Mouse (Mus musculus) liver, adult 2 months (tissue): ENCODE measurements around the gene Fblim1. TPM values are rescaled to one million over a fixed set of nuclear protein-coding genes. Genes with fewer than 3 reads are reported as not detected.

Source experiments
- DNase-seq: peaks from one replicate; pipeline ENCODE4 v3.0.0-alpha.2; 2011; ENCODE audit warnings: low read depth, low spot score; ENCODE audit errors: extremely low read depth
- H3K27ac ChIP-seq: fragments of 200-500 bp; replicated peaks from 2 replicates; pipeline ENCODE4 v1.5.1; 2012; ENCODE audit warnings: low read depth, mild to moderate bottlenecking, control low read depth, inconsistent platforms, low read length; ENCODE audit not compliant: insufficient read depth
- H3K27me3 ChIP-seq: fragments of 200-500 bp; 2 replicates; pipeline ENCODE4 v1.6.1; 2012; ENCODE audit warnings: mild to moderate bottlenecking, moderate library complexity, low read length, inconsistent platforms; ENCODE audit not compliant: control insufficient read depth, insufficient read depth
- H3K36me3 ChIP-seq: fragments of 200-500 bp; 2 replicates; pipeline ENCODE4 v1.6.1; 2012; ENCODE audit warnings: low read length, inconsistent platforms; ENCODE audit not compliant: control insufficient read depth, insufficient read depth
- H3K4me1 ChIP-seq: fragments of 200-500 bp; 2 replicates; pipeline ENCODE4 v1.6.1; 2011; ENCODE audit warnings: low read length; ENCODE audit not compliant: control insufficient read depth, insufficient read depth
- H3K4me3 ChIP-seq: fragments of 200-500 bp; 2 replicates; pipeline ENCODE4 v1.5.1; 2011; ENCODE audit warnings: low read depth, mild to moderate bottlenecking, control low read depth, low read length, moderate library complexity; ENCODE audit not compliant: insufficient read depth
- H3K79me2 ChIP-seq: fragments of 200-500 bp; 2 replicates; pipeline ENCODE4 v1.6.1; 2012; ENCODE audit warnings: inconsistent platforms, mild to moderate bottlenecking, low read length, moderate library complexity; ENCODE audit not compliant: control insufficient read depth, insufficient read depth
- H3K9ac ChIP-seq: fragments of 200-500 bp; 2 replicates; pipeline ENCODE4 v1.6.1; 2012; ENCODE audit warnings: low read depth, mild to moderate bottlenecking, control low read depth, inconsistent platforms, low read length
- CTCF ChIP-seq: fragments of 200-500 bp; IDR thresholded peaks from 2 replicates; pipeline ENCODE4 v1.5.1; 2011; ENCODE audit warnings: low read depth, low read length, control low read depth
- POLR2A ChIP-seq: fragments of 200-500 bp; IDR thresholded peaks from 2 replicates; pipeline ENCODE4 v1.6.1; 2011; ENCODE audit warnings: low read length, control low read depth; ENCODE audit not compliant: insufficient read depth; ENCODE audit errors: extremely low read depth
- WGBS: fragments of 180-500 bp; shearing (Covaris S2); methylation state at CpG from one replicate; pipeline ENCODE4 v1.1.7; 2018; 5-methylcytosine and 5-hydroxymethylcytosine counted together
- polyA plus RNA-seq: library from polyadenylated mRNA; depleted of rRNA; stranded (reverse); fragments of >200 nt; gene quantifications from 2 replicates; pipeline ENCODE4 v1.2.3, GENCODE M21; 2012; rRNA removed
- total RNA-seq: library from RNA; depleted of rRNA; stranded (reverse); fragments of >200 nt; gene quantifications from 2 replicates; pipeline ENCODE4 v1.2.3, GENCODE M21; 2014; rRNA removed

The Fblim1 gene
- total and polyA plus RNA-seq, 2 experiments = 0.37 to 0.86 TPM

- H3K4me1 ChIP-seq = peaks cover 36% of the 10 kb centered on the region
Measured at GRCm38 (mm10) chr4:141526936-141527650, 78.8 kb downstream of the Fblim1 start.

More at GRCm38 (mm10) chr4:141526936-141527650, 78.8 kb downstream of the Fblim1 start:
- TF ChIP-seq CTCF = no peak
- TF ChIP-seq POLR2A = no peak
- Histone ChIP-seq H3K79me2 (peaks cover 55% of the 10 kb centered on the region), H3K27ac (peak overlapping the region; percentile 78), H3K36me3 (no peaks in the 10 kb centered on the region), H3K9ac (0 out of 2 replicates have a peak overlapping the region, but pooled peaks have one; percentile 1), H3K27me3 (no peaks in the 10 kb centered on the region), H3K4me3 (no peak overlapping the region)
- 26% methylated on average over 7 of the region's 7 CpGs for WGBS
- peak; percentile 58 for DNase-seq

Other genes with a start within 250 kb of the Fblim1 start
- 0.40 and 0.46 TPM in 2 replicates for gene Fam131c, start 237.9 kb downstream of the Fblim1 start, total RNA-seq
- gene Fam131c, start 237.9 kb downstream of the Fblim1 start, polyA plus RNA-seq = 4.5 and 10.3 TPM in 2 replicates
- not detected in 2 replicates for gene Clcnka, start 207.4 kb downstream of the Fblim1 start, total RNA-seq
- gene Clcnka, start 207.4 kb downstream of the Fblim1 start, polyA plus RNA-seq = 0.04 TPM in 1 of 2 replicates, not detected in the other
- gene Clcnkb, start 190.1 kb downstream of the Fblim1 start, total RNA-seq = not detected in 2 replicates
- gene Clcnkb, start 190.1 kb downstream of the Fblim1 start, polyA plus RNA-seq = not detected in 2 replicates
- gene Hspb7, start 185.3 kb downstream of the Fblim1 start, total RNA-seq = 0.07 and 0.09 TPM in 2 replicates
- 0.02 TPM in 1 of 2 replicates, not detected in the other for gene Hspb7, start 185.3 kb downstream of the Fblim1 start, polyA plus RNA-seq
- gene Srarp, start 170.0 kb downstream of the Fblim1 start, total RNA-seq = not detected in 2 replicates
- gene Srarp, start 170.0 kb downstream of the Fblim1 start, polyA plus RNA-seq = not detected in 2 replicates
- 7.3 and 8.5 TPM in 2 replicates for gene Zbtb17, start 161.4 kb downstream of the Fblim1 start, total RNA-seq
- 12.8 and 16.8 TPM in 2 replicates for gene Zbtb17, start 161.4 kb downstream of the Fblim1 start, polyA plus RNA-seq
- gene Spen, start 67.5 kb downstream of the Fblim1 start, total RNA-seq = 8.1 and 9.1 TPM in 2 replicates
- 5.9 and 7.5 TPM in 2 replicates for gene Spen, start 67.5 kb downstream of the Fblim1 start, polyA plus RNA-seq
- 9.3 and 12.6 TPM in 2 replicates for gene Tmem82, start 12.5 kb upstream of the Fblim1 start, total RNA-seq
- gene Tmem82, start 12.5 kb upstream of the Fblim1 start, polyA plus RNA-seq = 34.7 and 39.5 TPM in 2 replicates
- 10.2 and 10.6 TPM in 2 replicates for gene Slc25a34, start 17.7 kb upstream of the Fblim1 start, total RNA-seq
- gene Slc25a34, start 17.7 kb upstream of the Fblim1 start, polyA plus RNA-seq = 5.1 and 10.3 TPM in 2 replicates
- 2.7 and 5.0 TPM in 2 replicates for gene Plekhm2, start 58.8 kb upstream of the Fblim1 start, total RNA-seq
- 11.2 and 13.5 TPM in 2 replicates for gene Plekhm2, start 58.8 kb upstream of the Fblim1 start, polyA plus RNA-seq
- 16.3 and 30.3 TPM in 2 replicates for gene Rsc1a1, start 79.5 kb upstream of the Fblim1 start, total RNA-seq
- gene Rsc1a1, start 79.5 kb upstream of the Fblim1 start, polyA plus RNA-seq = 52.0 and 70.9 TPM in 2 replicates
- gene Ddi2, start 117.3 kb upstream of the Fblim1 start, total RNA-seq = 59.2 and 64.0 TPM in 2 replicates
- 51.2 and 55.7 TPM in 2 replicates for gene Ddi2, start 117.3 kb upstream of the Fblim1 start, polyA plus RNA-seq
- 164 and 180 TPM in 2 replicates for gene Agmat, start 140.6 kb upstream of the Fblim1 start, total RNA-seq
- 453 and 487 TPM in 2 replicates for gene Agmat, start 140.6 kb upstream of the Fblim1 start, polyA plus RNA-seq
- 3.8 and 5.4 TPM in 2 replicates for gene Dnajc16, start 184.8 kb upstream of the Fblim1 start, total RNA-seq
- 5.5 and 5.6 TPM in 2 replicates for gene Dnajc16, start 184.8 kb upstream of the Fblim1 start, polyA plus RNA-seq
- gene Casp9, start 187.5 kb upstream of the Fblim1 start, total RNA-seq = 8.4 and 10.5 TPM in 2 replicates
- gene Casp9, start 187.5 kb upstream of the Fblim1 start, polyA plus RNA-seq = 10.9 and 13.3 TPM in 2 replicates
- gene Cela2a, start 220.1 kb upstream of the Fblim1 start, total RNA-seq = 80.9 and 238 TPM in 2 replicates
- gene Cela2a, start 220.1 kb upstream of the Fblim1 start, polyA plus RNA-seq = 3.6 and 4.8 TPM in 2 replicates
- gene Ctrc, start 240.3 kb upstream of the Fblim1 start, total RNA-seq = 0.34 and 0.83 TPM in 2 replicates
- 0.24 TPM in 1 of 2 replicates, not detected in the other for gene Ctrc, start 240.3 kb upstream of the Fblim1 start, polyA plus RNA-seq